Mouse (Mus musculus) bone marrow, adult 2 months (tissue): Measurements from ENCODE around the gene Spata20.

Source experiments
- CTCF ChIP-seq: fragments of 200-500 bp; IDR thresholded peaks from 2 replicates; pipeline ENCODE4 v1.5.1; 2011; ENCODE audit warnings: low read length, control low read depth; ENCODE audit not compliant: control insufficient read depth, insufficient read depth
- POLR2A ChIP-seq: fragments of 200-500 bp; IDR thresholded peaks from 2 replicates; pipeline ENCODE4 v1.6.1; 2011; ENCODE audit warnings: low read depth, mild to moderate bottlenecking, control low read depth, low read length, borderline replicate concordance; ENCODE audit not compliant: control insufficient read depth

GRCm38 (mm10) chr11:94470391-94470790 is 15.6 kb downstream of the Spata20 start:
- TF ChIP-seq CTCF, result no peak
- no peak for TF ChIP-seq POLR2A
